Mouse (Mus musculus) naive thymus-derived CD4-positive, alpha-beta T cell, adult 2 months (primary cell): ENCODE measurements around the gene Pdlim5.
A peak's percentile ranks its signal among the peaks of the same experiment; 100 is the strongest.

Source experiments
- DNase-seq: peaks from one replicate; pipeline ENCODE4 v3.0.0-alpha.2; 2011; ENCODE audit warnings: low read depth

Gene Pdlim5

DNA sequence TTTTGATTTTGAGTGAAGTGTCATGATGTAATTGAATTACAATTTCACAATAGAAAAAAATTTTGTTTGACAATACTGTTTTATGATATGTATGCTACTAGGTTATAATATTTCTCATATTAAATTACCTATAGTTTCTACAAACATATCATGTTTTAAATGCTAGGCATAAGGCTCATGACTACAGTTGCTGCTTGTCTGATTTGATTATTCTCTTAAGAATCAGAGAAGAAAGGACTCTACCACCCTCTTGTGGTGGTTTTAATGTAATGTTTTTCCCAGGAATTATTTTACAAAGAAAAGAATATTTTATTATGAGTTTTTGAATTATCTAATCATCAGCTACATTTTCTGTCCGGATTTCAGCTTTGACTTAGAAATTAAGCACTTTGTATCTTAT lies 120.5 kb downstream of the Pdlim5 start:
- DNase-seq, result peak; percentile 41

DNA sequence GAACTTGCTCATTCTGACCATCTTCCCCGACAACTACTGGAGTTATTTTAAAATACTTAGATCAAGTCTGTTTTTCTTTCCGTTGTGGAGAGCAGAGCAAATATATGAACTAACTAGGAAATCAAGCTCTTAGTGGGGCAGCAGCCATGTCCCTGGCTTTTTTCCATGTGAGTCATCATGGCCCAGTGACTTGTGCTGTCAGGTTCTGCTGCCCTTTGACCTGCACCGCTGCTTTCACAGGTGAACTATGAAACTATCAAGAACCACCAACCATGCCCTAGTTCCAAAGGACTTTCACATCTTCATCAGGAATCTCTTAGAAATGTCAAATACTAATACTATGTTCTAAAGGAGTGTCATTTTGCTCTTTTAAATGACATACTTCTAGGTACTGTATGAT lies 121.0 kb downstream of the Pdlim5 start:
- DNase-seq, result no peak

DNA sequence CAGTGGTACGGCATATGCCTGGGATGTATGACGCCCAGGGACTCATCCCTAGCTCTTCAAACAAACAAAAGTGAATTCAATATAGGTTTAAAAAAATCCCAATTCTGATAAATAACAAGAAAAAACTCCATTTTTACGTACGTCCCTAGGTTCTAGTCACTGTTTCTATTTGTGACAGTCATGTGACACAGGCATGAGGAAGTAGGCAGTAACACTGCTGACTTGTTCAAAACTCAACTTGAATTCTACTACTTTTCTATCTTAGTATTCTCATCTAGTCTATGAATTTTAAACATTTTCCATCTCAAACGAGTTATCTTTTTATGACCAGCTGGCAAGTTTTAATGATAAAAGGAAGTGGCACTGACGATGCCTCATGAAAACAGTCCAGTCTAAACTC lies 122.2 kb downstream of the Pdlim5 start:
- DNase-seq, result no peak

DNA sequence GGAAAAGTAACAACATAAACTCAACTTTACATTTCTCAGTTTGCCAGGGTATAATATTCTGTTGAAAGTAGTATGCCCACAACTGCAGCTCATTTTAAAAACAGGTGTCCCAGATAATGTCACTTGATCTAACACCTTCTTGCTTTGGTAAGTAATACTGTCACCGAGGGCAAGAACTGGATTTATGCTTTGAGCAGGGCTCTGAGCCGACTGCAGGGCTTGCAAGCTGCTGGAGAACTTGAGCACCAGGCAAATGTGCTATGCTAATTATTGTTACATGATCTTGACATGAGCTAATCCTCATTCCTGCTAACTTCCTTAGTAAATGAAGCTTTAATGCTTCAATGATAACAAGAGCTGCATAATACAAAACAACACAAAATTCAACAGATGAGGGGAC lies 139.1 kb downstream of the Pdlim5 start:
- no peak for DNase-seq

DNA sequence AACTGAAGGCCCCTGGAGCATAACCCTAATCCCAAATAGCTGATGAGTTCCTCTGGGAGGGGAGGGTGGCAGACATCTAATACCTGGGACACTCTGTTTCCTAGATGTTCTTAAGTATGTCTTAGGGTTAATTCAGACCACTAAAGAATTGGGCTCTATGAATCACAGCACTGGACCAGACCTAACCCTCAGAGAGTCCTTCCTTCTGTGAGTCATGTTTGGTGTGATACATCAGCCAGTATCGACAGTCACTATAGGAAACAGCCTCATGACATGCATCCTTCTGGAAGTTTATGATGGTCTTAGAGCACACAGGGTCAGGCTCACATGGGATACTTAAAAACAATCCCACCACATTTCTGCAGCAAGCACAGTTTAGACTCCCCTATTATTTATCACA lies 143.4 kb downstream of the Pdlim5 start:
- DNase-seq, result no peak

DNA sequence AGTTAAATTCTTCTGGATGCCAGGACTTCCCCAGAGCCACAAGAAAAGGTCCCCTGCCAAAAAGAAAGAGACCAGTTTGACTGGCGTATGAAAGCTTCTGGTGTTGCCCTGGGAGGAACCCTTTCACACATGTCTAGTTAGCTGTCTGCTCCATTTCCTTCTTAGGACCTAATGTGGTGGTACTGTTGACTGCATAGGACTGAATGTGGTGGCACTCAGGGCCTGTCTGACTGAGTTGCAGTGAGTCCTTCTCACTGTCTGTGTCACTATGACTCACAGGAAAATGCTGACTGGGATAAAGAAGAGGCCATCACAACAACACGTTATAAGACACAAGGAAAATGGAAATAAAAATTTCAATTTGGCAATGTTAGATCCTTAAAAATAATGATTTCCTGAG lies 146.0 kb downstream of the Pdlim5 start:
- DNase-seq, result no peak

DNA sequence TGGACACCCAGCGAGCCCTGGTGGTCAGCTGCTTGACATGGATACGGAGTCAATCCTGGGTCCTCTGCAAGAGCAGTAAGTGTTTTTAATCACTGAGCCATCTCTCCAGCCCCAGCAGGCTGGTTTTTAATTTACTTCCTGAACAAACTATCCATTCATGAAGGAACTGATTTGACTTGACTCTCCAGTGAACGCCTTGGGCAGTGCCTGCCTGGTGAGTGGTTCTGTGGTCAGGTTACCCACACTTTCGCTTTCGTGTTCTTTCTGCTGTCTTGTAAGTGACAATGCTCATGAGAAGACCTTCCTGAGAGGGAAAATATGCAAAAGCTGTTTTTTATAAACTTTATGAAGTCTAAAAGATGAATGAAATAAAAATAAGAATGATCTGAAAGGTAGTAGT lies 152.2 kb downstream of the Pdlim5 start:
- peak; percentile 5 for DNase-seq

DNA sequence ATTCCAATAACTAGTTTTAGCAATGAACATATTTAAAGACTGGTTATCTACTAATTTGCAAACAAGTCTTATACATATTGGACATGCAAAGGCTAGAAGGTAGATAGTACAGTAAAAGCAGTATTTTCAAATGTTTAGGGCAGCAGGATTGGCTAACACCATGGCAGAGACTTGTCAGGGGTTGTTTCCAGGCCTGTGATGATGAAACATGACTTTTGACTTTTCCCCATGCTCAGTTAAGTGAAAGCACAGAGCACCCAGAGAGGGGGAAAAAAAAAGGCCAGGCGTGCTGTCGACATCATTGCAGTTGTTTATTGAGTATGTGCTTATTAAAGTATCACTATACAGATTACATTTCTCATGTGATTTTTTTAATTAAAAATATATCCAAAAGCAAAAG lies 156.2 kb downstream of the Pdlim5 start:
- DNase-seq, result no peak

DNA sequence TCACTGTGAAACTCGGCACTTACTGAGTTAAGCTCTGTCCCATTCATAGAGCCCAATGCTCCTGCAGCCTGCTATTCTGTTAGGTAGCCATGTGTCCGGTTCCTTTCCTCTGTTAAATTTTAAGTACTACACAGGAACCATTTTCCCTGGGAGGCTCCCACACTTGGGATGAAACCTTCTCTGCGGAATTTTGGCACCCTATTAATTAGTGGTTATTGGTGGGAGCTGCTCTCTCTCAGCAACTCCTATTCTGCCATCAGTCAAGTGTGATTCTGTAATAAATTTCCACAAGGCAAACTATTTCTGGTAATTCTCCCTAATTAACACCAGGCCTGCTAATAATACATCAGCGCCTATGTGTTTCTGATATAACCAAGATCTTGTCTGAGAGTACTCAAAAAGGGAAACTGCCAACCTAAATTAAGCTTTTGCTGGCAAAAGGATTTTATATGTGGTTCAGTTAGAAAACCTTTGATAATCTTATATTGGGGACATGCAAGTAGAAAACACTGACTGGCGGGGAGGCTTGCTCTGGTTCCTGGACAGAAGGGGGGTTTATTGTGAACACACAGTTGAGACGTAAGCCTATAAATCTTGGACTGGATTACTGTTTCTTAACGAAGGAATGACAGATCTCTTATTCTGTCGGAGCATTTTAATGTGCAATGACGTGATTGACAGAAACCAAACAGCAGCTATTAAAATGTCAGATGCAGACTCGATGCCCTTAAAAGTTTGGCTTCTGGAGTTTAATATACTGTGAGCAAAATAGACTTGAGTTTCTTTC lies 157.0 kb downstream of the Pdlim5 start:
- no peak for DNase-seq

DNA sequence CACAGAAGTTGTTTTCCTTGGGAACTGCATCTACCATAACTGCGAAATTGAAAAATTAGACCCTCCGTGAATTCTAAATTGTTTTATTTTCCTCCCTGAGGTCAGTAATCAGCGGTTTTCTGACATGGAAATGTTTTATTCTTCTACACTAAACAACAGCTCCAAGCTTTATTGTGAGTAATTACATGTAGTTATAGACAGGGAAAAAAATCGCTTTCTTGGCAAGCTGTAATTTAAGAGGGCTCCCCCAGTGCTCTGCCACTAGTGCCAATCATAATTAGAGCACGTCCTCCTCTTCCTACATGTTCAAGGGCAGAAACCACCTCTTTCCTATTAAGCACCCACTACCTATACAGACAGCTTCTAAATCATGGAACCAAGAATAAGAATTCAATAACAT lies 157.9 kb downstream of the Pdlim5 start:
- DNase-seq, result no peak

DNA sequence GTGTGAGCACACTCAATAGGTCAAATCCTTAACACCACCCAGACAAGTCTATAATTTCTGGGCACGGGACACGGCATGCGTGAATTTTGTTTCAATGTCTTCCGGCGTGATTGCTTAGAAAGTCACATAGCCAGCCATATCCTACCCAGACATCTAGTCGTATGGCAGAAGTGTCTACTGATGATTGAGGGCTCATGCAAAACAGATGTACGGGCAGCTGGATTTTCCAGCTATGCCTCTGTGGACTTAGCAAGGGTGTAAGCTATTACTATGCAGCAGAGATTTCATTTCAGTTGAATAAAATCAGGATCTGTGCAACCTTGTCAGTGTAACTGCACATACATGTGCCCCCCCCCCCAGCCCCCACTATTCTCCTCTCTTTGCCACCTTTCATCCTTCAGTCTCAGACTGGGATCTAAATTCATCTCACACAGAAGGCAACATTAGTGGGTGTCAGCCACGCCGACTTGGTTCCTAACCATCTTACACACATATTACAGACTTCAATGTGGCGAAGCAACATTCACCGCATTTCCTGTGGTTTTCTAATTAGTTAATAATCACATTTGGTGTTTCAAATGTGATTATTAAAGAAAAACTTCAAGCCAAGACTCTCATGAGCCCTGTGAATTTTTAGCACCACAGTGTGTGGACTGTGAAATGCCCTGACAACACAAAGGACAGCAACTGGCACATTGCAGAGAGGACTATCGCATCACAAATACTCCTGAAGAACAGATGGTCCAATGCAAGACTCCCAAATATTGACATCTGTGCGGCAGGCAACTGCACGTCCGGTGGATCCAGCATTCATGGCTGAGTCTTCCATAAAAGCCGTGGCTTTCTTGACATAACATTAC lies 161.7 kb downstream of the Pdlim5 start:
- DNase-seq, result no peak

DNA sequence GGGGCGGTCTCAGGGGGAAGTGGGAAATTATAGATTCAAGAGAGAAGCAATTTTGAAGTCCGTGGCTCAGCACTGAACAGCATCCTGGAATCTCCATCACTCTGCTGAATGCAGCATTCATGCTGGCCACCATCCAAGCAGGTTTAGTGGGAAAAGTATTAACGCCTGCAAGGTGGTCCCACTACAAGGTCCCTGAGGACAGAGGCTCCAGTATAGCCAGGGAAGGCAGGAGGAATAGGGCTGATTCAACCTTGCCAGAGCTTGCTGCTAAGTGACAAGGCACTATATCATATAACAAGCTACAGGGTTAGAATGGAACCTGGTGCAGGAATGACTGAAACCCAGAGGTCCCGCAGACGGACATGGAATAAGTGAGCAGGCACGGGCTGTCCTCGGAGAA lies 166.8 kb downstream of the Pdlim5 start:
- DNase-seq, result no peak

DNA sequence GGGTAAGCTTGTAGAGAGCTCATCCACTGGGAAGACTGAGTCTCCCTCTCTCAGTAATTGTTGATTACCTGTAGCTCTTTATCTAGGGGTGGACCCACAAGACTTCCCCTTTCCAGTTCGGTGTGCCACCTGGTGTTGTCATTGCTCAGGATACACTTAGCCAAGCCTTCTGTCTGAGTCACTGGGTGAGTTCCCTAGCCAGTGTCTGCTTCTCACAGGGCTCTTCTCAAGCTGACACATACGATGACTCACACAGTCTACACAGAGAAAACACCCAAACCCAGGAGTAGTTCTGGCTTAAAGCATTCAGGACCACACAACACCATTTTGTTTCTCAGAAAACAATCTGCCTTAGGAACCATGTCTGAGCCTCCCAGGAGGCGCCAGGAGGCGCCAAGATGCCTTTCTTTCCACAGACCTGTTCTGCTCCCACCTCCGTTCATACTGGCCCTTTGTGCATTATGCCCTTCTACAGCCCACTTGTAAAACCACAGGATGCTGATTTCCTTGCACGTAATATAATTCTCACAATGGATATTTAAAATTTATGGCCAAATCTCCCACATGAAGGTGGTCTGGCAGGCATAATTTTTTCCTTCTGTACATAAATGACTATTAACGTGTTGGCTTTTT lies 172.9 kb downstream of the Pdlim5 start:
- no peak for DNase-seq

DNA sequence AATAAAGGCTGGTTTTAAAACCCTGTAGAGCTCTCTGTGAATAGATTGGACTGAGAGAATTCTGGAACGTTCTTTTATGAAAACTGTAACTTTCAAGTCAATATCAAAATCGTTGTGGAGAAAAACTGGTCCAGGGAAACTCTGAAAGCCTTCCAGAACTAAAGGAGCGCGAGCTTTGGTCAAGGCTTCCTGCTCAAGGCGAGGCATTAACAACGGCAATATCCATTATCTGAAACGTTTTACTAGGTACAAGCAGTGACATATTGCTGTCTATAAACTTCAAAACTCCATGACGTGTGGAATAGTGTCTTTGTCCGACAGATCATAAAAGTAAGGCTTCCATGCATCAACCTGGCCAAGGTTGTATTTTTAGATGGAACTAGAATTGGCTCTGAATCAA lies 175.6 kb downstream of the Pdlim5 start:
- DNase-seq, result no peak

DNA sequence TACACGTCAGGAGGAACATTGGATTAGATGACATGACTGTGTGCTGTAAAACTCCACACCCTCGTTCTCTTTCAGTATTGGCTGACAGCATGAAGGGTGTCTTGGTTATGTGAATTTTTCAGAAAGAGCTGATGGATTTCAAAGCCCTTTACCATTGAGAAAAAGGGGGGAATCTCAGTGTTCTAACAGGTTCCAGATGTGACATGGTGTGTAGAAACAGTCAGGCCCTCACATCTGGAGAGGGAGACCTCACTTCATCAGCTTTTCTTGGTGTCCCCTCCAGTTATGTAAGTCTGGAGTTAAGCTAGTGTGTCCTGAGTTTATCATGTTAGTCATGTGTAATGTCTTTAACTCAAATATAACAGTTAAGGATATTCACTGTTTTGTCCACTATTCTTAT lies 182.7 kb downstream of the Pdlim5 start:
- no peak for DNase-seq

DNA sequence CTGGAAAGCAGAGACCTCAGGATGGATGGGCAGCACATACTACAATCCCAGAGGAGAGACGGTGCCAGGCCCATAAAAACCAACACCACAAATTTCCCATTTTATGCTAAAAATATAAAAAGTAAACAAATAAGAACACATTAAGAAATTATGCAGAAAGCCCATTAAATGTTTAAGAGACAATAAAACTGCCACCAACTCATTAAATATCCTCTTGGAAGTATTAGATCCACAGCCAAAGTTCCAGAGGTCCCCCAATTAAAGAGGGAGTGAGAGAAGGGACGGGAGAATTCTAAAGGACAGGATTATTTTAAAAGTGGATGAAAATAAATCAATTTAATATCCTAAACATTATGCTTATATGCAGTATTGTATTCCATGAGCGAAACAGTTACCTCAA lies 183.3 kb downstream of the Pdlim5 start:
- no peak for DNase-seq

DNA sequence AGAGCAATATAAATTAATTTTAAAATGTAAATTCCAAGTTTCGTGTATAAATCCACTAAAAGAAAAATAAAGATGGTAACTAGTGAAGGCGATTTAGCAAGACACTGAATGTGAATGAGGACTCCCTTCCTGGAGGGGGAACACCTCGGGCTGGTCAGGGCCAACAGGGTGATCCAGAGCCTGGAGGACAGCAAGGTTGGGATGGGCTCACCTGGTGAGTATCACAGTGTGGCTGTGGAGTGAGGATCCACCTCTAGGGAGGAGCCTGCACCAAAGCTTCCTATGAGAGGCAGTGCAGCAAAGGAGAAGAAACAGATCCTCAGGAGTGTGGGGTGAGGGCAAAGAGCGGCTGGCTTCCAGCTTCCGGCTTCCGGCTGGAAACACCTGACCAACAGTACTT lies 185.5 kb downstream of the Pdlim5 start:
- DNase-seq, result no peak

DNA sequence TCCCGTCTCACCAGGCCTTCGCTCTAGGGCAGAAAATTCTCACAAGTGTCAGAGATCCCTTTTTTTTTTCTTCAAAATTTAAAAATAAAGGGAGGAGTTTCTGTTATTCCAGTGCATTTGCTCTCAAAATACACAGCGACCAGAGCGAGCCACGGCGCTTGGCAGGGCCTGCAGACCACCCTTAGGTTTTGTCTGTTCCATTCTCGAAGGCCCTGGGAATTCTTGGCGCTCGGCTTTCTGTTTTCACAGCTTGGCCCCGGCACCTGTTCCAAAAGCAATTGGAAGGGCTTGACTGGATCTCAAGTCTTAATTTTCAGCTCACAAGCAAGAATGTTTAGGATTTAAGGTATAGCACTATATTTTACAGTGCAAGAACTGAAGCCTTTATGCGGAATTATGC lies 186.4 kb downstream of the Pdlim5 start:
- DNase-seq, result no peak

DNA sequence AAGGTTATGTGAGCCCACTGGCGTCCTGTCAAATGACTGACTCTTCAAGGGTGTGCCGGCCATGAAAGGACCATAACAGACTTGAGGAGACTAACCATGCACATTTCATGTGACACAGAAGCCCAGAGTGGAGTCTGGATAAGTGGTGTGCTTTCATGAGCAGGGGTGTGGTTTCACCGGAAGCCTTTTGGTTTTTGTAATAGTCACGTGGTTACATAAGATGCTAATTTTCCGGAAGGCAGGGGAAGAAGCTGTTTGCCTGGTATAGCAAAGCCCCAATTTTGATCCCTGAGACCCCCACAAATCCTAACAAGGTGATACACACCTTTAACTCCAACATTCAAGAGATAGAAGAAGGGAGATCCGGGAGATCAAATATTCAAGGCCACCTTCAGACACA lies 188.0 kb downstream of the Pdlim5 start:
- DNase-seq, result no peak

DNA sequence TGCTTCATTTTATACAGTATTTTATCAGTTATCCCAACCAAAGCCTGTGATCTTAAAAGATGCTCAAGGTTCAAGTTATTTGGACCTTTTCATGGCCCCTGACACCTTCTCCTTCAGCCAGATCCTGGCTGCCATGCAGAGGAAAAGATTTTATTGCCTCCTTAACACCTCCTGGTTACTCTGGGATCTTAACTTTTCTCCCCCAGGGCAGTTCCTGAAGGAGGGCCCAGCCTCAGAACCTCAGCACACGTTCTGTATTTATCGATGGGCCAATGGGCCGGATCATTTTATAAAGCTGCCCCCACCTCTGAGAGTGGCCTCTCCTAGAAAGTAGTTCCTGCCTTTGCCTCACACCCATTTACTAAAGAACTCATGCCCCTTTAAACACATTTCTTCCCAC lies 189.2 kb downstream of the Pdlim5 start:
- no peak for DNase-seq

DNA sequence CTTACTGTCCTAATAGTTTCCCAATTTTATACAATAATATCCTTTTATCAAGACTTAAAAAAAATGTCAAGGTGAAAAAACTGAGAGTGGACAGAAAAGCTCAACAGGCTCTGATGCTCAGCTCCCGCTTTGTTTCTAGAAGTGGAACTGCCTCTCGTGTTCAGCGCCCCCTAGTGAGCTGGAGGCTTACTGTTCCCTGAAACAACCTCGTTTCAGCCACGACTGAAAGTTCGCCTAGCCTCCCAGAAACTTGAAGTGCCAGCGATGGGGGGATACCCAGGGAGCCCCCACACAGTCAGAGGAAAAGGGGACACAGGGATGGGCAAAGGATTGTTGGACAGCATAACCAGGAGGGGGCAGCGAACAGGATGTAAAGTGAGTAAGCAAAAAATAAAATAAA lies 199.4 kb downstream of the Pdlim5 start:
- DNase-seq, result no peak

DNA sequence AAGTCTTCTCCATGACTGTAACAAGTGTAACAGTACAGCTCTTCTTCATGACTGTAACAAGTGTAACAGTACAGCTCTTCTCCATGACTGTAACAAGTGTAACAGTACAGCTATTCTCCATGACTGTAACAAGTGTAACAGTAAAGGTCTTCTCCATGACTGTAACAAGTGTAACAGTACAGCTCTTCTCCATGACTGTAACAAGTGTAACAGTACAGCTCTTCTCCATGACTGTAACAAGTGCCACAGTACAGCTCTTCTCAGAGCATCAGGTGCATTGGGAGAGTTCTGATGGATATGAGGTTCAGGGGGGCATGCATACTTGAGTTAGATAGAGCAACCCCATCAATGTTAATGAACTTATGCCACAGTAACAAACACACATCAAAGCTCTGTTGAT lies 203.9 kb downstream of the Pdlim5 start:
- peak; percentile 4 for DNase-seq
